Mouse (Mus musculus) limb, embryonic 14.5 days (tissue): ENCODE data around the gene Rufy1. TPM values are rescaled to one million over a fixed set of nuclear protein-coding genes. Genes with fewer than 3 reads are reported as not detected.

Experiments
- ATAC-seq: fragments of 200-750 bp; cut with Nextera tagmentation; 2 replicates; pipeline ENCODE4 v1.8.0; 2017; ENCODE audit warnings: low read depth, moderate number of reproducible peaks, moderate TSS enrichment; ENCODE audit not compliant: low FRiP score
- DNase-seq: peaks from one replicate; pipeline ENCODE4 v3.0.0-alpha.2; 2015; ENCODE audit warnings: low spot score
- H3K27ac ChIP-seq: fragments of 300-500 bp; sonication (generic); replicated peaks from 2 replicates; pipeline ENCODE4 v1.5.1; 2014; ENCODE audit warnings: low read depth, mild to moderate bottlenecking, low read length, moderate library complexity, mixed read lengths
- H3K27me3 ChIP-seq: fragments of 300-500 bp; sonication (generic); 2 replicates; pipeline ENCODE4 v1.6.1; 2014; ENCODE audit warnings: low read length, mixed read lengths; ENCODE audit not compliant: control insufficient read depth, insufficient read depth
- H3K36me3 ChIP-seq: fragments of 300-500 bp; sonication (generic); 2 replicates; pipeline ENCODE4 v1.6.1; 2014; ENCODE audit warnings: mild to moderate bottlenecking, low read length, moderate library complexity, mixed read lengths; ENCODE audit not compliant: control insufficient read depth, insufficient read depth
- H3K4me1 ChIP-seq: fragments of 300-500 bp; sonication (generic); 2 replicates; pipeline ENCODE4 v1.6.1; 2014; ENCODE audit warnings: antibody characterized with exemption, low read length, mixed read lengths; ENCODE audit not compliant: control insufficient read depth, insufficient read depth
- H3K4me2 ChIP-seq: fragments of 300-500 bp; sonication (generic); replicated peaks from 2 replicates; pipeline ENCODE4 v1.6.1; 2014; ENCODE audit warnings: low read depth, mild to moderate bottlenecking, low read length, moderate library complexity; ENCODE audit not compliant: severe bottlenecking
- H3K4me3 ChIP-seq: fragments of 300-500 bp; sonication (generic); replicated peaks from 2 replicates; pipeline ENCODE4 v1.5.1; 2014; ENCODE audit warnings: low read length
- H3K9ac ChIP-seq: fragments of 300-500 bp; sonication (generic); 2 replicates; pipeline ENCODE4 v1.6.1; 2014; ENCODE audit warnings: mild to moderate bottlenecking, low read depth, low read length, moderate library complexity; ENCODE audit not compliant: severe bottlenecking
- H3K9me3 ChIP-seq: fragments of 300-500 bp; sonication (generic); 2 replicates; pipeline ENCODE4 v1.6.1; 2016; ENCODE audit warnings: low read length; ENCODE audit not compliant: control insufficient read depth
- POLR2A ChIP-seq: fragments of 200-500 bp; IDR thresholded peaks from 2 replicates; pipeline ENCODE4 v1.8.0; 2012; ENCODE audit warnings: inconsistent platforms, mild to moderate bottlenecking, moderate library complexity, borderline replicate concordance; ENCODE audit not compliant: insufficient read depth, insufficient read length; ENCODE audit errors: extremely low read depth
- WGBS: fragments of 180-500 bp; shearing (Covaris S2); extraction: QIAGEN DNeasy Blood & Tissue Kit; methylation state at CpG from one replicate; pipeline ENCODE4 v1.1.7; 2014; 5-methylcytosine and 5-hydroxymethylcytosine counted together
- polyA plus RNA-seq, 2 experiments: library from polyadenylated mRNA; depleted of rRNA in 1 of 2; stranded (reverse) in 1 of 2; unstranded in 1 of 2; fragments of >200 nt; fragmentation: Nextera tagmentation in 1 of 2; extraction: Ambion mirVana in 1 of 2; gene quantifications; 2 replicates each; pipeline versions ENCODE4 v1.2.1 to v1.2.3; 2012 to 2014

Gene Rufy1
- polyA plus RNA-seq, 2 experiments = 20.3 to 24.9 TPM

- Histone ChIP-seq H3K27me3 (no peaks in the 10 kb centered on the region), H3K9me3 (no peaks in the 10 kb centered on the region), H3K9ac (no peak overlapping the region), H3K4me3 (no peak overlapping the region), H3K27ac (no peak overlapping the region), H3K4me2 (no peak overlapping the region), H3K36me3 (peaks cover 34% of the 10 kb centered on the region), H3K4me1 (no peaks in the 10 kb centered on the region)
- WGBS = 78% methylated on average over 6 of the region's 6 CpGs
- TF ChIP-seq POLR2A = no peak
- no peak for ATAC-seq
- no peak for DNase-seq
Observed at GRCm38 (mm10) chr11:50407235-50407634, 23.7 kb downstream of the Rufy1 start.

DNA sequence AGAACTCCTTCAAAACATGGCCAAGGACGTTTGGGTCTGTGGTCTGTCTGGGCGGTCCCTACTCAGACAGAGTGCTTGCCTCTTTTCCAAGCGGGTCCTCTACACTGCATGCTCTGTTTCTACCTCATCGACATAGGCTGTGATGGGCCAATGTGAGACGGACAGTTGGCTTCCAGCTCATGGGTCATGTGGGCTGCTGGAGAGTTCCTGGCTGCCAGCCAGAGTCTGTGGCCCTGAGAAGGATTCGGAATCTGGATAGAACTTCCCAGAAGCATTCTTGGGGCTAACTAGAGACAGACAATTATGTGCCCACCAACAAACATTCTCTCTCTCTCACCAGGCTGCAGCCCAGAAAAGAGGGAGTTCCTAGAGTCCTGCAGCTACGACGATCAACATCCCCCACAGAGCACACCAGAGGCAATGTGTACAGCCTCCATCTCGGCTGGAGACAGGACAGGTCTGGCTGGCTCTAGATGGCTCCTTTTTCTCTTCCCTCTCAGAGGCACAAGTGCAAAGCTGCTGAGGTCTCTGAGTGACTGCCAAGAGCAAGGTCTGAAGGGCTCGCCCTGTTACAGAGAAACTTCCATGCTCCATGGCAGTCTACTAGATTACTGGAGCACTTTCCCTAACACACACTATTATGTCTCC is 27.4 kb downstream of the Rufy1 start:
- WGBS = 88% methylated on average over 10 of the region's 10 CpGs
- no peaks in the 10 kb centered on the region for H3K9me3 ChIP-seq
- no peak overlapping the region for H3K4me3 ChIP-seq
- peaks cover 47% of the 10 kb centered on the region for H3K36me3 ChIP-seq
- no peaks in the 10 kb centered on the region for H3K4me1 ChIP-seq
- no peak overlapping the region for H3K4me2 ChIP-seq
- H3K27ac ChIP-seq = no peak overlapping the region
- DNase-seq = no peak
- no peaks in the 10 kb centered on the region for H3K27me3 ChIP-seq
- no peak overlapping the region for H3K9ac ChIP-seq
- no peak for ATAC-seq
- no peak for TF ChIP-seq POLR2A

GRCm38 (mm10) chr11:50402481-50402880 is 28.4 kb downstream of the Rufy1 start:
- Histone ChIP-seq H3K27ac (no peak overlapping the region), H3K4me2 (no peak overlapping the region), H3K4me3 (no peak overlapping the region), H3K9me3 (no peaks in the 10 kb centered on the region), H3K27me3 (no peaks in the 10 kb centered on the region), H3K4me1 (no peaks in the 10 kb centered on the region), H3K36me3 (peaks cover 50% of the 10 kb centered on the region), H3K9ac (no peak overlapping the region)
- ATAC-seq (no peak), DNase-seq (no peak)
- no peak for TF ChIP-seq POLR2A
- 96% methylated on average over 3 of the region's 3 CpGs for WGBS

DNA sequence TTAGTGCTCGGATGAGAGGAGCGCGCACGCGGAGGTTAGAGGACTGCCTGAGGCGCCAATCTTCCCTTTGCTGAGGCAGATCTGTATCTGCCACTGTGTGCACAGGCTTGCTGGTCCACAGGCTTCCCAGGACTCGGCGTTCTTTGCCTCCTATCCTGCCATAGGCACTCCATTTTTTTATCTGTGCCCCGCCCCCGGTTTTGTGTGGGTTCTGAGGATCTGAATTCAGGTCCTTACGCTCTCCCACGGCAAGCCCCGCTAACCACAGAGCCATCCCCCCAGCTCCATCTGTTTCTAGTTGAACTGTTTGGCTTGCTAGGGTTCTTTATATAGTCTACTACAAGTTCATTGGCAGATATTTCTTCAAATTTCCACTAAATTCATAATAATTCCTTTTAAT is 32.1 kb downstream of the Rufy1 start:
- peak; percentile 44 for DNase-seq
- no peak for ATAC-seq
- Histone ChIP-seq H3K4me2 (no peak overlapping the region), H3K27me3 (no peaks in the 10 kb centered on the region), H3K9ac (no peak overlapping the region), H3K36me3 (peaks cover 71% of the 10 kb centered on the region), H3K4me3 (no peak overlapping the region), H3K4me1 (no peaks in the 10 kb centered on the region), H3K9me3 (no peaks in the 10 kb centered on the region), H3K27ac (no peak overlapping the region)
- TF ChIP-seq POLR2A = no peak
- WGBS = 80% methylated on average over 13 of the region's 13 CpGs

DNA sequence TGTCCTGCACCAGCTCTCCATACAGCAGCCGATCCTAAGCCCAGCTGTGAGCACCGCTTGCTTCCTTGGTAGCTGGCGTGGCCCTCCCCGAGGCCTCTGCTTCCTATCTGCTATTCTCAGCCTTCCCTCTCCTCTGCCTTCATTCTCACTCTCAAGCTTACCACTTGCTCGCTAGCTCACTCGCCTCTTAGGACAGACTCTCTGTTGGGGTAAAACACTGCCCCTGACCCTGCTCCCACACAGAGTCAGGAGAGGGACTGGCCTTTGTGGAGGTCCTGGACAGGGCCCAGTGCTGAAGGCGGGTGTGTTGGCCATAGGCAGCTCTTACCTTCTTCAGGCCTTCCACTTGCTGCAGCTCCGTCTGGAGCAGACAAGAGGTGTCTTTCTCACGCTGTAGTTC is 33.6 kb downstream of the Rufy1 start:
- no peak overlapping the region for H3K4me3 ChIP-seq
- no peak overlapping the region for H3K27ac ChIP-seq
- 84% methylated on average over 9 of the region's 9 CpGs for WGBS
- TF ChIP-seq POLR2A = no peak
- ATAC-seq (no peak), DNase-seq (no peak)
- no peaks in the 10 kb centered on the region for H3K27me3 ChIP-seq
- H3K9me3 ChIP-seq = no peaks in the 10 kb centered on the region
- peaks cover 68% of the 10 kb centered on the region for H3K36me3 ChIP-seq
- H3K4me1 ChIP-seq = no peaks in the 10 kb centered on the region
- H3K9ac ChIP-seq = no peak overlapping the region
- no peak overlapping the region for H3K4me2 ChIP-seq

GRCm38 (mm10) chr11:50396766-50397307 is 34.1 kb downstream of the Rufy1 start:
- Histone ChIP-seq H3K4me3 (no peak overlapping the region), H3K27me3 (no peaks in the 10 kb centered on the region), H3K27ac (no peak overlapping the region), H3K9ac (no peak overlapping the region), H3K36me3 (peaks cover 68% of the 10 kb centered on the region), H3K9me3 (no peaks in the 10 kb centered on the region), H3K4me1 (no peaks in the 10 kb centered on the region), H3K4me2 (no peak overlapping the region)
- DNase-seq (no peak), ATAC-seq (no peak)
- no peak for TF ChIP-seq POLR2A
- WGBS = 89% methylated on average over 11 of the region's 11 CpGs
